Mouse (Mus musculus) hindbrain, embryonic 14.5 days (tissue): ENCODE results near the gene Tada2a. TPM values are rescaled to one million over a fixed set of nuclear protein-coding genes. Genes with fewer than 3 reads are reported as not detected.

Source experiments
- ATAC-seq: fragments of 200-750 bp; cut with Nextera tagmentation; 2 replicates; pipeline ENCODE4 v1.8.0; 2017; ENCODE audit warnings: moderate number of reproducible peaks, mild to moderate bottlenecking, moderate TSS enrichment, moderate library complexity; ENCODE audit not compliant: low FRiP score
- DNase-seq: peaks from one replicate; pipeline ENCODE4 v3.0.0-alpha.2; 2015; ENCODE audit warnings: low spot score
- H3K27ac ChIP-seq: fragments of 300-500 bp; sonication (generic); 2 replicates; pipeline ENCODE4 v1.5.1; 2014; ENCODE audit warnings: mild to moderate bottlenecking, moderate library complexity
- H3K27me3 ChIP-seq: fragments of 300-500 bp; sonication (generic); 2 replicates; pipeline ENCODE4 v1.6.1; 2014; ENCODE audit warnings: mild to moderate bottlenecking, low read length, mixed read lengths; ENCODE audit not compliant: control insufficient read depth, insufficient read depth
- H3K36me3 ChIP-seq: fragments of 300-500 bp; sonication (generic); replicated peaks from 2 replicates; pipeline ENCODE4 v1.6.1; 2014; ENCODE audit not compliant: control insufficient read depth, insufficient read depth
- H3K4me1 ChIP-seq: fragments of 300-500 bp; sonication (generic); replicated peaks from 2 replicates; pipeline ENCODE4 v1.6.1; 2014; ENCODE audit warnings: antibody characterized with exemption, low read length, mixed read lengths; ENCODE audit not compliant: control insufficient read depth, insufficient read depth
- H3K4me2 ChIP-seq: fragments of 300-500 bp; sonication (generic); replicated peaks from 2 replicates; pipeline ENCODE4 v1.6.1; 2014; ENCODE audit warnings: mild to moderate bottlenecking, moderate library complexity
- H3K4me3 ChIP-seq: fragments of 300-500 bp; sonication (generic); replicated peaks from 2 replicates; pipeline ENCODE4 v1.5.1; 2014; ENCODE audit warnings: mild to moderate bottlenecking, low read length
- H3K9ac ChIP-seq: fragments of 300-500 bp; sonication (generic); 2 replicates; pipeline ENCODE4 v1.6.1; 2014
- H3K9me3 ChIP-seq: fragments of 300-500 bp; sonication (generic); 2 replicates; pipeline ENCODE4 v1.6.1; 2016; ENCODE audit warnings: low read length; ENCODE audit not compliant: control insufficient read depth
- WGBS: fragments of 180-500 bp; shearing (Covaris S2); extraction: QIAGEN DNeasy Blood & Tissue Kit; methylation state at CpG from one replicate; pipeline ENCODE4 v1.1.7; 2014; 5-methylcytosine and 5-hydroxymethylcytosine counted together
- polyA plus RNA-seq: library from polyadenylated mRNA; unstranded; fragments of >200 nt; fragmentation: Nextera tagmentation; extraction: Ambion mirVana; gene quantifications from 2 replicates; pipeline ENCODE4 v1.2.1, GENCODE M21; 2014

Tada2a gene
- polyA plus RNA-seq, 1 experiment from 2014 or later, result 27.6 TPM

GRCm38 (mm10) chr11:84068191-84069033 lies 61.0 kb downstream of the Tada2a start:
- peaks cover 10% of the 10 kb centered on the region; the same call in 1 of the 2 replicates for H3K4me1 ChIP-seq
- H3K36me3 ChIP-seq, result no peaks in the 10 kb centered on the region
- DNase-seq, result peak; percentile 76
- no peak overlapping the region for H3K27ac ChIP-seq
- peak; percentile 69 for ATAC-seq
- WGBS, result 4% methylated on average over 45 of the region's 63 CpGs
- peak overlapping the region; percentile 63 for H3K4me3 ChIP-seq
- H3K27me3 ChIP-seq, result peaks cover 32% of the 10 kb centered on the region
- H3K9ac ChIP-seq, result peak overlapping the region; percentile 62
- H3K9me3 ChIP-seq, result no peaks in the 10 kb centered on the region
- H3K4me2 ChIP-seq, result peak overlapping the region; percentile 85

- Histone ChIP-seq H3K9me3 (no peaks in the 10 kb centered on the region), H3K36me3 (no peaks in the 10 kb centered on the region), H3K4me3 (peak overlapping the region; percentile 63), H3K27ac (no peak overlapping the region), H3K27me3 (peaks cover 32% of the 10 kb centered on the region), H3K4me1 (peaks cover 10% of the 10 kb centered on the region; the same call in 1 of the 2 replicates), H3K9ac (peak overlapping the region; percentile 62), H3K4me2 (peak overlapping the region; percentile 85)
- DNase-seq (peak; percentile 47), ATAC-seq (peak; percentile 27; the same call in 1 of the 2 replicates)
- WGBS, result 2% methylated on average over 21 of the region's 21 CpGs
Measured at GRCm38 (mm10) chr11:84067720-84068190, 61.6 kb downstream of the Tada2a start.

- H3K27ac ChIP-seq, result no peak overlapping the region
- H3K27me3 ChIP-seq, result peaks cover 32% of the 10 kb centered on the region
- H3K4me1 ChIP-seq, result peaks cover 10% of the 10 kb centered on the region; the same call in 1 of the 2 replicates
- H3K36me3 ChIP-seq, result no peaks in the 10 kb centered on the region
- 10% methylated on average over 18 of the region's 18 CpGs for WGBS
- no peak for ATAC-seq
- H3K9me3 ChIP-seq, result no peaks in the 10 kb centered on the region
- H3K9ac ChIP-seq, result peak overlapping the region; percentile 62; the same call in 1 of the 2 replicates
- DNase-seq, result no peak
- H3K4me3 ChIP-seq, result peak overlapping the region; percentile 63
- peak overlapping the region; percentile 85 for H3K4me2 ChIP-seq
Measured at GRCm38 (mm10) chr11:84066927-84067645, 62.3 kb downstream of the Tada2a start.

GRCm38 (mm10) chr11:84066071-84066481 lies 63.3 kb downstream of the Tada2a start:
- H3K27ac ChIP-seq, result no peak overlapping the region
- no peak overlapping the region for H3K9ac ChIP-seq
- 5% methylated on average over 11 of the region's 11 CpGs for WGBS
- H3K27me3 ChIP-seq, result peaks cover 32% of the 10 kb centered on the region
- ATAC-seq (no peak), DNase-seq (peak; percentile 58)
- H3K9me3 ChIP-seq, result no peaks in the 10 kb centered on the region
- H3K36me3 ChIP-seq, result no peaks in the 10 kb centered on the region
- H3K4me1 ChIP-seq, result peaks cover 10% of the 10 kb centered on the region; the same call in 1 of the 2 replicates
- no peak overlapping the region for H3K4me3 ChIP-seq
- peak overlapping the region; percentile 85 for H3K4me2 ChIP-seq

- H3K4me2 ChIP-seq, result no peak overlapping the region
- no peak overlapping the region for H3K27ac ChIP-seq
- ATAC-seq, result no peak
- no peak for DNase-seq
- no peaks in the 10 kb centered on the region for H3K36me3 ChIP-seq
- H3K4me1 ChIP-seq, result peaks cover 10% of the 10 kb centered on the region; the same call in 1 of the 2 replicates
- no peaks in the 10 kb centered on the region for H3K9me3 ChIP-seq
- H3K4me3 ChIP-seq, result no peak overlapping the region
- H3K27me3 ChIP-seq, result peaks cover 19% of the 10 kb centered on the region
- H3K9ac ChIP-seq, result no peak overlapping the region
- 98% methylated on average over 3 of the region's 3 CpGs for WGBS
Measured at GRCm38 (mm10) chr11:84063631-84064209, 65.7 kb downstream of the Tada2a start.

- 57% methylated on average over 2 of the region's 2 CpGs for WGBS
- Histone ChIP-seq H3K27me3 (peaks cover 19% of the 10 kb centered on the region), H3K4me3 (no peak overlapping the region), H3K9me3 (no peaks in the 10 kb centered on the region), H3K9ac (no peak overlapping the region), H3K27ac (no peak overlapping the region), H3K4me2 (no peak overlapping the region), H3K4me1 (peaks cover 10% of the 10 kb centered on the region; the same call in 1 of the 2 replicates), H3K36me3 (no peaks in the 10 kb centered on the region)
- DNase-seq, result no peak
- no peak for ATAC-seq
Measured at GRCm38 (mm10) chr11:84062805-84063204, 66.6 kb downstream of the Tada2a start.

- Histone ChIP-seq H3K4me1 (peaks cover 2% of the 10 kb centered on the region; the same call in 1 of the 2 replicates), H3K4me2 (no peak overlapping the region), H3K27me3 (peaks cover 14% of the 10 kb centered on the region), H3K36me3 (no peaks in the 10 kb centered on the region), H3K9ac (no peak overlapping the region), H3K9me3 (no peaks in the 10 kb centered on the region), H3K27ac (no peak overlapping the region), H3K4me3 (no peak overlapping the region)
- DNase-seq, result no peak
- WGBS, result 95% methylated on average over 2 of the region's 2 CpGs
- no peak for ATAC-seq
Measured at GRCm38 (mm10) chr11:84061881-84062280, 67.5 kb downstream of the Tada2a start.

- no peaks in the 10 kb centered on the region for H3K9me3 ChIP-seq
- WGBS, result 88% methylated on average over 6 of the region's 6 CpGs
- no peak overlapping the region for H3K4me3 ChIP-seq
- H3K27me3 ChIP-seq, result 0 out of 2 replicates have a peak, but pooled peaks cover 3% of the 10 kb centered on the region
- DNase-seq (no peak), ATAC-seq (no peak)
- no peak overlapping the region for H3K27ac ChIP-seq
- H3K4me2 ChIP-seq, result no peak overlapping the region
- no peak overlapping the region for H3K9ac ChIP-seq
- H3K4me1 ChIP-seq, result no peaks in the 10 kb centered on the region
- no peaks in the 10 kb centered on the region for H3K36me3 ChIP-seq
Measured at GRCm38 (mm10) chr11:84060635-84061034, 68.8 kb downstream of the Tada2a start.

- Histone ChIP-seq H3K9me3 (no peaks in the 10 kb centered on the region), H3K4me2 (no peak overlapping the region), H3K36me3 (no peaks in the 10 kb centered on the region), H3K9ac (no peak overlapping the region), H3K27me3 (no peaks in the 10 kb centered on the region), H3K4me1 (no peaks in the 10 kb centered on the region), H3K27ac (no peak overlapping the region), H3K4me3 (no peak overlapping the region)
- WGBS, result 97% methylated on average over 2 of the region's 2 CpGs
- ATAC-seq (no peak), DNase-seq (no peak)
Measured at GRCm38 (mm10) chr11:84059784-84060183, 69.6 kb downstream of the Tada2a start.
